Mouse (Mus musculus) bone marrow, adult 2 months (tissue): ENCODE data around the gene Ano2.

ENCODE experiments used
- CTCF ChIP-seq: fragments of 200-500 bp; IDR thresholded peaks from 2 replicates; pipeline ENCODE4 v1.5.1; 2011; ENCODE audit warnings: low read length, control low read depth; ENCODE audit not compliant: control insufficient read depth, insufficient read depth
- POLR2A ChIP-seq: fragments of 200-500 bp; IDR thresholded peaks from 2 replicates; pipeline ENCODE4 v1.6.1; 2011; ENCODE audit warnings: low read depth, mild to moderate bottlenecking, control low read depth, low read length, borderline replicate concordance; ENCODE audit not compliant: control insufficient read depth

- TF ChIP-seq CTCF: no peak
- TF ChIP-seq POLR2A: no peak
These were observed 53.2 kb downstream of the Ano2 start for GRCm38 (mm10) chr6:125743203-125744100.
